Mouse (Mus musculus) neural tube, embryonic 12.5 days (tissue): ENCODE measurements around the gene Mb. TPM values are rescaled to one million over a fixed set of nuclear protein-coding genes. Genes with fewer than 3 reads are reported as not detected.
"Not testable (repeated sequence)": the region's sequence is repeated elsewhere in the genome, so short reads cannot be mapped to it uniquely, and the experiment has no call there.

Experiments
- ATAC-seq: fragments of 200-750 bp; cut with Nextera tagmentation; 2 replicates; pipeline ENCODE4 v1.8.0; 2017; ENCODE audit warnings: low read depth, mild to moderate bottlenecking, moderate TSS enrichment, moderate library complexity; ENCODE audit not compliant: low FRiP score
- H3K27ac ChIP-seq: fragments of 300-500 bp; sonication (generic); 2 replicates; pipeline ENCODE4 v1.5.1; 2016
- H3K27me3 ChIP-seq: fragments of 300-500 bp; sonication (generic); replicated peaks from 2 replicates; pipeline ENCODE4 v1.6.1; 2016; ENCODE audit warnings: mild to moderate bottlenecking
- H3K36me3 ChIP-seq: fragments of 300-500 bp; sonication (generic); 2 replicates; pipeline ENCODE4 v1.6.1; 2016; ENCODE audit warnings: mild to moderate bottlenecking
- H3K4me1 ChIP-seq: fragments of 300-500 bp; sonication (generic); 2 replicates; pipeline ENCODE4 v1.6.1; 2016
- H3K4me2 ChIP-seq: fragments of 300-500 bp; sonication (generic); replicated peaks from 2 replicates; pipeline ENCODE4 v1.6.1; 2016; ENCODE audit warnings: mild to moderate bottlenecking
- H3K4me3 ChIP-seq: fragments of 300-500 bp; sonication (generic); 2 replicates; pipeline ENCODE4 v1.5.1; 2016
- H3K9ac ChIP-seq: fragments of 300-500 bp; sonication (generic); 2 replicates; pipeline ENCODE4 v1.6.1; 2016; ENCODE audit warnings: mild to moderate bottlenecking
- H3K9me3 ChIP-seq: fragments of 300-500 bp; sonication (generic); 2 replicates; pipeline ENCODE4 v1.6.1; 2016; ENCODE audit warnings: mild to moderate bottlenecking
- WGBS: fragments of 180-500 bp; shearing (Covaris S2); methylation state at CpG from one replicate; pipeline ENCODE4 v1.1.7; 2016; 5-methylcytosine and 5-hydroxymethylcytosine counted together
- polyA plus RNA-seq: library from polyadenylated mRNA; unstranded; fragments of >200 nt; fragmentation: Nextera tagmentation; extraction: Ambion mirVana; gene quantifications from 2 replicates; pipeline ENCODE4 v1.2.1, GENCODE M21; 2016

The Mb gene
- polyA plus RNA-seq, 1 experiment from 2014 or later: 1.6 TPM

DNA sequence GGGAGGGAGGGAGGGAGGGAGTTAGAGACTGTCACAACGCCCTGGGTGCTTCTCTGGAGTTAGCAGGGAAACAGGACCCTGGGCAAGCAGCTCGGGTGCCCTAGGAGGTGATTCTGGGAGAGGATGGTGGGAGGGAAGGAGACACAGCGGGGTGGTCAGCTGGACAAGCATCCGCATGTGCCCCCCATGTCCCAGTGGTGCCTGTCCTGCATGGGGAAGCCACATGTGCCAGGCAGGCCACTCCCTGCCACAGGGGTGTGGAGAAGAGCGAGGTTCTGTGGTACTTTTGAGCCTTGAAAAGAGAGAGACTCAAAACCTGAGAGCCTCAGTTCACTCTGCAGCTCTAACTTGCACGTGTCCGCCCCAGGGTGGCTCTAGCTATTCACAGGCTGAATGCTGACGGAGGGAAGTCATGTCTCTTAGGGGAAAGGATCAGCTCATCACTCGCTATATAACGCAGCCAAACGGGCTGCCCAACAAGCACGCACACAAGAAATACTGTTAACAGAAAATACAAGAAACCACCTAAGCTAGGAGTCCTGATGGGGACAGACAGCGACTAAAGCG lies 28.9 kb upstream of the Mb start:
- Histone ChIP-seq H3K27ac (no peak overlapping the region), H3K4me2 (no peak overlapping the region), H3K27me3 (no peaks in the 10 kb centered on the region), H3K9me3 (no peaks in the 10 kb centered on the region), H3K9ac (no peak overlapping the region), H3K36me3 (peaks cover 77% of the 10 kb centered on the region), H3K4me3 (no peak overlapping the region), H3K4me1 (peaks cover 3% of the 10 kb centered on the region; the same call in 1 of the 2 replicates)
- 74% methylated on average over 14 of the region's 14 CpGs for WGBS
- ATAC-seq: no peak

DNA sequence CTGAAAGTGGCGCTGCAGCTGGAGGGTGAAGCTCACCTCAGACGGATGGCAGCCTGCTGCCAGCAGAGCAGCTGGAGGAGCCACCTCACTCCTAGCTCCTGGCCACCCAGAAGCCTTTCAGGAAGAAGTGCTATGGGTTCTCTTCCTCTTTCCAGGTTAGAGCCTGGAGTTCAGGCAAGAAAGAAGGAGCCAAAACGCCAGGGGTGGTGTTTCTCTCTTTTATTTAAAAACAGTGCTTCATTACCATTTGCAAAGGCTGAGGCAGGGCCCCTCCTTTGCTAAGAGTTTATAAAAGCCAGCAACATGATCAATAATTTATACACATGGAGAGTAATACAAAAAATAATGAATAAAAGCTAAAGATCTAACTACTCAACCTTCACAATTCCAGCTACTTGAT lies 28.3 kb upstream of the Mb start:
- Histone ChIP-seq H3K9me3 (no peaks in the 10 kb centered on the region), H3K4me1 (peaks cover 3% of the 10 kb centered on the region; the same call in 1 of the 2 replicates), H3K27ac (no peak overlapping the region), H3K9ac (no peak overlapping the region), H3K36me3 (peaks cover 72% of the 10 kb centered on the region), H3K27me3 (no peaks in the 10 kb centered on the region), H3K4me3 (no peak overlapping the region), H3K4me2 (no peak overlapping the region)
- no peak for ATAC-seq
- 72% methylated on average over 3 of the region's 3 CpGs for WGBS

DNA sequence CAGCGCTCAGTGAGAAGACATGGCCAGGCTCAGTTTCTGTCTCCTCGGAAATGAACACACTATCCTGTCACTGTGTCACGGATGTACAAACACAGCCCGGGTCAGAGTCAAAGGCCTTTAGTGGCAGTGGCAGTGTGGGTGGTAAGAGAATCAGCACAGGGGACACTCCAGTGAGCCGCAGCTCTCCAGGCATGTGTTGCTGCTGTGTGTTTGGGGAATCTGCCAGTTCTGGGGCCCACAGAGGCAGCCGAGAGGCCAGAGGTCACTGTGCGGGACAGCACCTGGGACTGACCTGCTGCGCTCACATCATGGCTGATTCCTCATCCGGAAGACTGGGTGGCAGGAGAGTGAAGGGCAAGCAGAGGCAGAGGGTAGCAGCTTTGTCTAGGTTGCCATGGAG lies 27.4 kb upstream of the Mb start:
- no peak overlapping the region for H3K4me3 ChIP-seq
- H3K9me3 ChIP-seq: no peaks in the 10 kb centered on the region
- peaks cover 3% of the 10 kb centered on the region; the same call in 1 of the 2 replicates for H3K4me1 ChIP-seq
- H3K27ac ChIP-seq: no peak overlapping the region
- no peak overlapping the region for H3K4me2 ChIP-seq
- H3K27me3 ChIP-seq: no peaks in the 10 kb centered on the region
- no peak for ATAC-seq
- no peak overlapping the region for H3K9ac ChIP-seq
- WGBS: 92% methylated on average over 9 of the region's 9 CpGs
- peaks cover 66% of the 10 kb centered on the region for H3K36me3 ChIP-seq

DNA sequence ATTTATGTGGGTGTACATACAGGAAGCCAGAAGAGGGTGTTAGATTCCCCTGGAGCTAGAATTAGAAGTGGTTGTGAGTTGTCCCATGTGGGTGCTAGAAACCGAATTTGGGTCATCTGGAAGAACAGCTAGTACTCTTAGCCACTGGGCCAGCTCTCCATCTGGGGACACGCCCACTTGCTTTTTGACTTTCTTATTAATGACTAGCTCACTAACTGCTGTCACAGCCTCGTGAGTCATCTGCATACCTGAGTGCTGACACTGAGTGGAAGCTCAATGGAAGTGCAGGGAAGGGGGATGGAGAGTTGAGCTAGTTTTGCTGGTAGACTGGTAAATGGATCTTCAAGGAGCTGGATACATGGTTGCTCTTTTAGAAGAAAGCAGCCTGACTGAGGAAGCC lies 26.1 kb upstream of the Mb start:
- no peak overlapping the region for H3K4me3 ChIP-seq
- peaks cover 53% of the 10 kb centered on the region for H3K36me3 ChIP-seq
- 84% methylated on average over 3 of the region's 3 CpGs for WGBS
- no peak for ATAC-seq
- H3K9me3 ChIP-seq: no peaks in the 10 kb centered on the region
- no peak overlapping the region for H3K9ac ChIP-seq
- H3K27me3 ChIP-seq: no peaks in the 10 kb centered on the region
- H3K4me1 ChIP-seq: peaks cover 3% of the 10 kb centered on the region; the same call in 1 of the 2 replicates
- H3K4me2 ChIP-seq: no peak overlapping the region
- H3K27ac ChIP-seq: no peak overlapping the region

DNA sequence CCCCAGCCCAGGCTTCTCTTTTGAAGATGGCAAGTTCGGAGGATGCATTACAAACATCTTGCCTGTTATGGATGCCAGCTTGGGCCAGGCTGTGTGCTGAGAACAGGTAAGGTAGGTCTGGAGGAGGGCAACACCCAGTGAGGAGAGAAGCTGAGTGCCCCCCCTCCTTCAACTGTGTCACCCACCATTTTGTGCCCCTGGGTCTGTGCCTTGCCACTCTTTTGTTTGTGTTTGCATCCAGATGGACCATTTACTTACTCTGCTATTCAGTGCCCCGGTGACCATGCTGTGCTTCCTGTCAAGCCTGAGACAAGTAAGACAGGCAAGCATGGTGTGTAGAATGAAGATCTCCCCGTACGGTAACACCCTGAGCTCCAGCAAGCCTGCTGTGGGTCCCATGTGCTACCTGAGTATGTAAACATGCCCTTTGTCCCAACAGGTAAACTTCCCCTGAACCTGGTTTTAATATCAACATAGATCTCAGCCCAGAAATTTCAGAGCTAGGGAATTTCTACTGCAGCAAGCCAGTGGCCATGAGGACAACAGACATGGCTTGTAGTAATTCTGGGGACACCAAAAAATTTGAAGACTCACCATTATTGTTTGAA lies 22.2 kb upstream of the Mb start:
- Histone ChIP-seq H3K36me3 (peaks cover 19% of the 10 kb centered on the region), H3K4me3 (no peak overlapping the region), H3K9ac (no peak overlapping the region), H3K27ac (no peak overlapping the region), H3K4me1 (no peaks in the 10 kb centered on the region), H3K4me2 (no peak overlapping the region), H3K27me3 (no peaks in the 10 kb centered on the region), H3K9me3 (no peaks in the 10 kb centered on the region)
- ATAC-seq: no peak
- WGBS: 78% methylated on average over 4 of the region's 4 CpGs

DNA sequence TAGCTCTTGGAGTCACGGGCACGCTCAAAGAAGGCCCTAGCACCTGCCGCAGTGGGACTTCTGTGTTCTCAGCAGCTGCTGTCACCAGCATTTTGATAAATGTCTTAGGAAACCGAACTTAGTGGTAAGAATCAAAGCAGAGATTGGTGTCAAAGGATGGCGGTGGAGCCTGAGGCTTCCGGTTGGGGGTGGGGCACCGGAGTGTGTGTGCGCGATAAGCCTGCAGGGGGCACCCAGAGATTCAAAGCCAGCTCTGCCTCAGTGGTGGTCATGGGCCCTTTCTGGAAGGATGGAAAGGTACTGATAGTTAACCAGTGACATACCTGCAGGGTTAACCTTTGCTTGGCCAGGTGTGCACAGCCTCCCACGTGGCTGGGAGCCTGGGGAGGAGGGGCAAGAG lies 21.0 kb upstream of the Mb start:
- Histone ChIP-seq H3K4me1 (no peaks in the 10 kb centered on the region), H3K9ac (no peak overlapping the region), H3K9me3 (no peaks in the 10 kb centered on the region), H3K27ac (no peak overlapping the region), H3K27me3 (no peaks in the 10 kb centered on the region), H3K4me2 (peak overlapping the region; percentile 10; the same call in 1 of the 2 replicates), H3K36me3 (peaks cover 8% of the 10 kb centered on the region), H3K4me3 (no peak overlapping the region)
- 22% methylated on average over 10 of the region's 10 CpGs for WGBS
- no peak for ATAC-seq

DNA sequence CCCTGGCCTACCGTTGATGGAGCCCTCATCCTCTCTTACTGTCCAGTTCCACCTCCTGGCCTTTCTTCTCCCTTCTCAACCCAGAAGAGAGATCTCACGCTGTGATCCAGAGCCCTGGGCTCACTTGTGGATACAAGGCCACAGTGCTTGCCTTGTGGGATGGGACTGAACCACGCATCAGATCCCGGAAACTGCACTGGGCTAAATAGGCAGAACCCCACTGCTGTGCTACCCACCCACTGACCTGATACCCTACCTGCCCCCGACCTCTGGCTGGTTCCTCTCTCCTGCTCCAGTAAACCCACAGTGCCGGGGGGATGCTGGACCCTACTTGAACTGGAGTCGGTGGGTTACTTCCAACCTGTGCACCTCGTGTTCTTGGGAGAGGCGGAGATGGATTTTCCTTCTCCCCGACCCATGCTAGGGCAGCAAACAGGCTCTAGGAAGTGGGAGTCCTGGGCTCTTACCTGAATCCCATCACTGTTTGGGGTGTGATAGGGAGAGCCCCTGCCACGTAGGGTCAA lies 20.3 kb upstream of the Mb start:
- H3K4me2 ChIP-seq: no peak overlapping the region
- 88% methylated on average over 11 of the region's 11 CpGs for WGBS

DNA sequence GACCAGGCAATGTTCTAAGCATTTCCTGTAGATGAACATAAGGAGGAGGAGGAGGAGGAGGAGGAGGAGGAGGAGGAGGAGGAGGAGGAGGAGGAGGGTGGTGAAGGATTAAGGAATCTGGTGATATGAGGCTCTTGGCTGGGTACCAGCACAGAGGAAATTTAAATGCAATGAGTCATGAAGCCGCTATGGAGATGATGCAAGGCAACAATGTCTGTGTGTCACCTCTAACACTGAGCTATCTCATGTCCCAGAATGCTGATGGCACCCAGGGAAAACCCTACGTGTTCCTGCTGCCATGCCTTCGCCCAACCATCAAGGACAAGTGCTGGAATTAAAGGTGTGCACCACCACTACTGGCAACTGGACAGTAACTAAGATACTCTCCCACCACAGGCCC lies 18.5 kb upstream of the Mb start:
- WGBS: 93% methylated on average over 3 of the region's 3 CpGs
- Histone ChIP-seq H3K4me3 (no peak overlapping the region), H3K36me3 (no peaks in the 10 kb centered on the region), H3K27me3 (no peaks in the 10 kb centered on the region), H3K9me3 (no peaks in the 10 kb centered on the region), H3K9ac (no peak overlapping the region), H3K4me2 (no peak overlapping the region), H3K4me1 (no peaks in the 10 kb centered on the region), H3K27ac (no peak overlapping the region)
- no peak for ATAC-seq

More for the DNA sequence above, 20.3 kb upstream of the Mb start:
- no peaks in the 10 kb centered on the region for H3K9me3 ChIP-seq
- H3K36me3 ChIP-seq: peaks cover 2% of the 10 kb centered on the region; the same call in 1 of the 2 replicates
- H3K27ac ChIP-seq: no peak overlapping the region
- H3K27me3 ChIP-seq: no peaks in the 10 kb centered on the region
- no peak overlapping the region for H3K4me3 ChIP-seq
- ATAC-seq: no peak
- H3K4me1 ChIP-seq: no peaks in the 10 kb centered on the region
- H3K9ac ChIP-seq: no peak overlapping the region

DNA sequence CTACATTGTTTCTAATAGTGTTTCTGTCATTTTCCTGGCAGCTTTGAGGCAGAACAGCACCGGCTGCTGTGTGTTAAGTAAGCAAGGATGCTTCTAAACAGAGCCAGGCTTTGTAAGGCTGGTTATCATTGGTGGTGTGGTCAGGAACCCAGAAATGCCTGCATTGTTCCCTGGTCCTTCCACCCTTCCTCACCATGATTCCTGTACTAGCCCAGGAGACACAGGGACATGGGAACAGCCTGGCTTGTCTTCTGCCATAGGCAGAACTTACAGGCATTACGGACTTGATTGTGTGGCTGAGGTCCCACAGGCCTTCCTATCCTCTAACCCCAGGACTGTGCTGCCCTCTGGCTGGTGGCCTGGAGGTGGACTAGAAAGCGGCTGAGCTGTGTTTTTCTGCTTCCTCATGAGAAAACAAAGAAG lies 18.0 kb upstream of the Mb start:
- ATAC-seq: no peak
- no peak overlapping the region for H3K4me3 ChIP-seq
- WGBS: 73% methylated on average over 3 of the region's 3 CpGs
- H3K27ac ChIP-seq: no peak overlapping the region
- no peaks in the 10 kb centered on the region for H3K9me3 ChIP-seq
- H3K4me2 ChIP-seq: no peak overlapping the region
- H3K36me3 ChIP-seq: no peaks in the 10 kb centered on the region
- H3K9ac ChIP-seq: no peak overlapping the region
- H3K4me1 ChIP-seq: no peaks in the 10 kb centered on the region
- no peaks in the 10 kb centered on the region for H3K27me3 ChIP-seq

DNA sequence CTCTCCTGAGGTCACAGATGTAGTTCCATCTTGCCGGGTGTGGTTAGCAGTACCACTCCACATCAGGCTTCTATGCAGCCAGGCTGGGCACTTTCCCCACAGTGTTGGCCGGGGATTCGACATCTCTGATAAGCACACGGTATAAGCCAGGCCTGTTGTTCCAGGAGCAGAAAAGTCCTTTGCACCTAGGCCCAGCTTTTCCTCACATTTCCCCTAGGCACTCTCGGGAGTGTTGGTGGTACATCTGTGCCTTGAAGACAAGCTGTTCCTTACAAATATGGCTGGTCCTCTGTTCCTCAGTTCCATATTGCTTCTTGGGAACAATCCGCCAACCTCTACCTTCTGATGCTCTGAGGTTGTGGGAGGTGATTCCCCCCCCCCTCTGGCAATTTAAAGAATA lies 15.8 kb upstream of the Mb start:
- Histone ChIP-seq H3K4me3 (no peak overlapping the region), H3K36me3 (no peaks in the 10 kb centered on the region), H3K9ac (no peak overlapping the region), H3K27me3 (no peaks in the 10 kb centered on the region), H3K4me1 (no peaks in the 10 kb centered on the region), H3K4me2 (no peak overlapping the region), H3K27ac (no peak overlapping the region), H3K9me3 (no peaks in the 10 kb centered on the region)
- WGBS: 89% methylated on average over 6 of the region's 6 CpGs
- ATAC-seq: no peak

DNA sequence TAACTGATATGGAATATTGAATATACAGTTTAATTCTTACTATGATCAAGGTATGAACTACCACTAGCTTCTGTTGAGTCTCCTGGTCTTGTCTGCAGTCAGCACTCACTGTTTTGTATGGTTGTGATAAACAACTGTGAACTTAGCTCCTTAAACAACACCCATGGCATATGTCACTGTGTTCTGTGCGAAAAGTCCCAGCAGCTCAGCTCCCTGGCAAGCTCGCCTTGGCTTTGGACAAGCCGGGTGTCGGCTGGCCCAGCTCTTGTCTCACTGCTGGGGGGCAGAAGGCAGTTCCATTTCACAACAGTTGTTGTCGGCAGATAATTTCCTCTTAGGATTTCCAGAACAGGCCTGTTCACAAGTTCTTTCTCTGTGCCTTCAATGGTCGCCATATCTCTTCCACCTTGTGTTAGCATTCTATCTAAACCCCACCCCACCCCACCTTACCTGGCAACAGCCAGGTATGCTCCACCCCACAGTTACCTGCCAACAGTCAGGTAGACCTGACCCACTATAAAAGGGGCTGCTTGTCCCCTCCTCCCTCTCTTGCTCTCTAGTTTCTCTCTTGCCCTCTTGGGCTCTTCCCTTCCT lies 14.9 kb upstream of the Mb start:
- H3K27me3 ChIP-seq: no peaks in the 10 kb centered on the region
- no peak overlapping the region for H3K4me2 ChIP-seq
- no peaks in the 10 kb centered on the region for H3K4me1 ChIP-seq
- no peak overlapping the region for H3K27ac ChIP-seq
- no peak overlapping the region for H3K9ac ChIP-seq
- WGBS: 90% methylated on average over 6 of the region's 6 CpGs
- H3K4me3 ChIP-seq: no peak overlapping the region
- H3K36me3 ChIP-seq: no peaks in the 10 kb centered on the region
- H3K9me3 ChIP-seq: no peaks in the 10 kb centered on the region
- no peak for ATAC-seq

DNA sequence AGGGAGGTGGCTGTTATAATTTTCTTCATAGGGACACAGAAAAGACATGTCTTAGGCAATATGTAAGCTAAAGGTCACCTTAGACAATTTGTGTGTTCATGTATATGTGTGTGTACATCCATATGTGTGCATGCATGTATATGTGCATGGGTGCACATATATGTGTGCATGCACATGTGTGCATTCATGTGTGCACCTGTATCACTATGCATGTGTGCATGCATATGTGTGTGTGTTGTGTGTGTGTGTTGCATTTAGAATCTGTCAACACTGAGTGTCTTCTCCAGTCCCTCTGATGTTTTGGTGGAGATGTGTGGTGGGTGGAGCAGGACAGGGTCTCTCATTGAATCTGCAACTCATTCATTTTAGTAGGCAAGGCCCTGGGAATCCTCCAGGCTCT lies 12.3 kb upstream of the Mb start:
- ATAC-seq: no peak
- H3K27me3 ChIP-seq: no peaks in the 10 kb centered on the region
- H3K4me2 ChIP-seq: no peak overlapping the region
- H3K4me1 ChIP-seq: no peaks in the 10 kb centered on the region
- no peak overlapping the region for H3K27ac ChIP-seq
- H3K36me3 ChIP-seq: no peaks in the 10 kb centered on the region
- no peak overlapping the region for H3K4me3 ChIP-seq
- H3K9ac ChIP-seq: no peak overlapping the region
- no peaks in the 10 kb centered on the region for H3K9me3 ChIP-seq

DNA sequence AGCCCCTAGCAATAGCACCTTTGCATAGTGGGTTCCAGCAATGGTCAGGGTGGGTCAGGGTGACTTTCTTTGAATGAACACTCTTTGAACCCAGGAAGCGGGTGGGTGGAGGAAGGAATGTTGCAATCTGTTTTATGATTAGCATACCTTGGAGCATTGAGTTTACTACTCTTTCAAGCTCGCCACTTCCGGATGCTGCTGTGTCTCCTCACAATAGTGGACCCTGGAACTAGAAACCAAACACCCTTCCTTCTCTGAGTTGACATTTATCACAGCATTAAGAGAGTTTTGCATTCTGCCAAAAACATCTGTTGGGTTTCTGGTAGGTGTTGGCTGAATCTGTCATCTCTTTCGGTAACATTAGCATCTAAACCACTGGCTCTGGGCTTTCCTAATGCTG lies 8.9 kb upstream of the Mb start:
- not testable (repeated sequence) for H3K27me3 ChIP-seq, H3K36me3 ChIP-seq, H3K4me3 ChIP-seq, ATAC-seq, H3K27ac ChIP-seq, H3K4me2 ChIP-seq, H3K9me3 ChIP-seq, H3K9ac ChIP-seq
- 94% methylated on average over 4 of the region's 4 CpGs for WGBS
- H3K4me1 ChIP-seq: peaks cover 10% of the 10 kb centered on the region
